Mouse (Mus musculus) liver, adult 2 months (tissue): Measurements from ENCODE around the gene Gm17654.
"Not testable (repeated sequence)": the region's sequence is repeated elsewhere in the genome, so short reads cannot be mapped to it uniquely, and the experiment has no call there.

Source experiments
- CTCF ChIP-seq: fragments of 200-500 bp; IDR thresholded peaks from 2 replicates; pipeline ENCODE4 v1.5.1; 2011; ENCODE audit warnings: low read depth, low read length, control low read depth
- POLR2A ChIP-seq: fragments of 200-500 bp; IDR thresholded peaks from 2 replicates; pipeline ENCODE4 v1.6.1; 2011; ENCODE audit warnings: low read length, control low read depth; ENCODE audit not compliant: insufficient read depth; ENCODE audit errors: extremely low read depth

DNA sequence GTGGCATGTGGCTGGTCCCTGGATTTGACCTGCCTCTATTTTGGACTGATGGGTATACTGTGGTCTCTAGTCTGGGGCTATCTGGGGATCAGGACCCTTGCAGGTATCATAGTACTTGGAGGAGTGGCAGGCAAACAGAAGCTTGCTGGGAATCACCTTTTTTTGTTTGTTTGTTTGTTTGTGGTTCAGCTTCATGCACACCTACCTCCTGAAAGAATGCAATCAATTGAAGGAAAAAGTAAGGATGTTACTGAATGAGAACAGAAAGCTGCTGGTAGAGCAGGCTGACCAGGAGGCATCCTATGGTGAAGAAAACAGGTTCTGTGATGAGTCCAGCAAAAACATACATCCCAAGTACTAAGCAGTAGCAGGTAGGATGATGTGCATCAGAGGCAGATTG lies 32.7 kb downstream of the Gm17654 start:
- not testable (repeated sequence) for TF ChIP-seq CTCF, POLR2A
